Mouse (Mus musculus): ENCODE measurements at regions not wholly inside any gene's neighbourhood (a gene's known extent, or its start where the extent isn't known, plus 50 kb on each side); places are given as distances from the start of the nearest gene placed in this dataset.
A peak's percentile ranks its signal among the peaks of the same experiment; 100 is the strongest.
"Not testable (repeated sequence)": the region's sequence is repeated elsewhere in the genome, so short reads cannot be mapped to it uniquely, and the experiment has no call there.

- no peaks in the 10 kb centered on the region for H3K27me3 ChIP-seq
- no peak overlapping the region for H3K27ac ChIP-seq
- no peak for ATAC-seq (replicated peaks; ENCODE audit: low FRiP score)
- H3K9me3 ChIP-seq (replicated peaks): no peaks in the 10 kb centered on the region
- H3K36me3 ChIP-seq: no peaks in the 10 kb centered on the region
- no peak overlapping the region for H3K4me3 ChIP-seq (replicated peaks)
- H3K4me2 ChIP-seq: no peak overlapping the region
- H3K4me1 ChIP-seq: no peaks in the 10 kb centered on the region
- H3K9ac ChIP-seq: no peak overlapping the region
- WGBS: 83% methylated on average over 2 of the region's 2 CpGs
These were observed 568.1 kb upstream of the G6pd2 start for GRCm38 (mm10) chr5:61240498-61240897.

- not testable (repeated sequence) for H3K27me3 ChIP-seq; H3K4me3 ChIP-seq (replicated peaks); H3K36me3 ChIP-seq; H3K4me2 ChIP-seq; ATAC-seq (replicated peaks; ENCODE audit: low FRiP score); H3K27ac ChIP-seq; H3K9ac ChIP-seq; H3K9me3 ChIP-seq (replicated peaks); H3K4me1 ChIP-seq
- WGBS: 92% methylated on average over 15 of the region's 15 CpGs
These were observed 520.1 kb upstream of the G6pd2 start for GRCm38 (mm10) chr5:61288506-61288905.

GRCm38 (mm10) chr5:61314951-61315350, 493.7 kb upstream of the G6pd2 start:
- Histone ChIP-seq H3K36me3 (no peaks in the 10 kb centered on the region), H3K27me3 (no peaks in the 10 kb centered on the region), H3K4me2 (no peak overlapping the region), H3K4me1 (no peaks in the 10 kb centered on the region), H3K9ac (no peak overlapping the region), H3K4me3 (replicated peaks) (no peak overlapping the region), H3K9me3 (replicated peaks) (no peaks in the 10 kb centered on the region), H3K27ac (no peak overlapping the region)
- no peak for ATAC-seq (replicated peaks; ENCODE audit: low FRiP score)
- WGBS: 77% methylated on average over 5 of the region's 5 CpGs

- H3K4me3 ChIP-seq (replicated peaks): no peak overlapping the region
- ATAC-seq (replicated peaks; ENCODE audit: low FRiP score): no peak
- 85% methylated on average over 1 of the region's 1 CpGs for WGBS
- no peaks in the 10 kb centered on the region for H3K36me3 ChIP-seq
- H3K27ac ChIP-seq: no peak overlapping the region
- H3K9ac ChIP-seq: no peak overlapping the region
- no peaks in the 10 kb centered on the region for H3K9me3 ChIP-seq (replicated peaks)
- no peaks in the 10 kb centered on the region for H3K4me1 ChIP-seq
- no peak overlapping the region for H3K4me2 ChIP-seq
- H3K27me3 ChIP-seq: no peaks in the 10 kb centered on the region
These were observed 457.2 kb upstream of the G6pd2 start for GRCm38 (mm10) chr5:61351372-61351771.

- no peak for ATAC-seq (replicated peaks; ENCODE audit: low FRiP score)
- 88% methylated on average over 6 of the region's 6 CpGs for WGBS
- Histone ChIP-seq H3K9ac (no peak overlapping the region), H3K27ac (no peak overlapping the region), H3K4me2 (no peak overlapping the region), H3K4me1 (no peaks in the 10 kb centered on the region), H3K4me3 (replicated peaks) (no peak overlapping the region), H3K9me3 (replicated peaks) (no peaks in the 10 kb centered on the region), H3K36me3 (no peaks in the 10 kb centered on the region), H3K27me3 (no peaks in the 10 kb centered on the region)
These were observed 453.2 kb upstream of the G6pd2 start for GRCm38 (mm10) chr5:61355263-61355981.

GRCm38 (mm10) chr5:61372901-61373300, 435.7 kb upstream of the G6pd2 start:
- H3K4me2 ChIP-seq: no peak overlapping the region
- H3K9ac ChIP-seq: no peak overlapping the region
- peak; percentile 73 for ATAC-seq (replicated peaks; ENCODE audit: low FRiP score)
- no peaks in the 10 kb centered on the region for H3K27me3 ChIP-seq
- no peaks in the 10 kb centered on the region for H3K36me3 ChIP-seq
- no peaks in the 10 kb centered on the region for H3K4me1 ChIP-seq
- no peaks in the 10 kb centered on the region for H3K9me3 ChIP-seq (replicated peaks)
- 55% methylated on average over 1 of the region's 1 CpGs for WGBS
- H3K27ac ChIP-seq: no peak overlapping the region
- H3K4me3 ChIP-seq (replicated peaks): no peak overlapping the region

- no peaks in the 10 kb centered on the region for H3K36me3 ChIP-seq
- ATAC-seq (replicated peaks; ENCODE audit: low FRiP score): peak; percentile 79
- no peak overlapping the region for H3K9ac ChIP-seq
- H3K4me3 ChIP-seq (replicated peaks): no peak overlapping the region
- H3K27ac ChIP-seq: no peak overlapping the region
- H3K4me2 ChIP-seq: no peak overlapping the region
- H3K9me3 ChIP-seq (replicated peaks): no peaks in the 10 kb centered on the region
- H3K4me1 ChIP-seq: no peaks in the 10 kb centered on the region
- no peaks in the 10 kb centered on the region for H3K27me3 ChIP-seq
These were observed 413.5 kb upstream of the G6pd2 start for GRCm38 (mm10) chr5:61394977-61395708.
